Mouse (Mus musculus) ES-E14 (cell line): ENCODE results near the gene Itga2b. TPM values are rescaled to one million over a fixed set of nuclear protein-coding genes. Genes with fewer than 3 reads are reported as not detected.

Source experiments
- DNase-seq: peaks from one replicate; pipeline ENCODE4 v3.0.0-alpha.2; 2013; ENCODE audit warnings: low read depth, low spot score
- H3K27ac ChIP-seq: 2 replicates; pipeline ENCODE4 v1.5.1; 2012; ENCODE audit warnings: low read depth, mild to moderate bottlenecking, low read length, moderate library complexity, mixed read lengths; ENCODE audit not compliant: poor library complexity, insufficient read depth, severe bottlenecking
- H3K36me3 ChIP-seq: 2 replicates; pipeline ENCODE4 v1.6.1; 2012; ENCODE audit warnings: mild to moderate bottlenecking, low read length, moderate library complexity, mixed read lengths; ENCODE audit not compliant: control insufficient read depth, poor library complexity, insufficient read depth, severe bottlenecking
- H3K4me1 ChIP-seq, 2 experiments: fragments of 150-350 bp in 1 of 2; sonication (generic) in 1 of 2; 2 replicates each; pipeline ENCODE4 v1.6.1; 2012; ENCODE audit warnings: low read length in 2 of 2, mild to moderate bottlenecking in 1 of 2, mixed read lengths in 1 of 2; ENCODE audit not compliant: control insufficient read depth in 2 of 2, insufficient read depth in 2 of 2, poor library complexity in 1 of 2
- H3K4me3 ChIP-seq, 2 experiments: fragments of 150-350 bp in 1 of 2; sonication (generic) in 1 of 2; 2 replicates each; pipeline ENCODE4 v1.5.1; 2012; ENCODE audit warnings: low read length in 2 of 2, low read depth in 1 of 2, mild to moderate bottlenecking in 1 of 2, mixed read lengths in 1 of 2; ENCODE audit not compliant: insufficient read depth in 1 of 2, poor library complexity in 1 of 2, severe bottlenecking in 1 of 2
- H3K9ac ChIP-seq: 2 replicates; pipeline ENCODE4 v1.6.1; 2012; ENCODE audit warnings: low read depth, mild to moderate bottlenecking, low read length, mixed read lengths; ENCODE audit not compliant: poor library complexity, insufficient read depth, severe bottlenecking
- H3K9me3 ChIP-seq: fragments of 150-350 bp; sonication (generic); 2 replicates; pipeline ENCODE4 v1.6.1; 2012; ENCODE audit warnings: low read depth, mild to moderate bottlenecking, low read length; ENCODE audit not compliant: control insufficient read depth, insufficient read depth
- CHD2 ChIP-seq: IDR thresholded peaks from 2 replicates; pipeline ENCODE4 v1.6.1; 2014; ENCODE audit warnings: mild to moderate bottlenecking, low read depth, low read length, inconsistent platforms
- HCFC1 ChIP-seq: IDR thresholded peaks from 2 replicates; pipeline ENCODE4 v1.6.1; 2012; ENCODE audit warnings: low read length, inconsistent platforms, borderline replicate concordance; ENCODE audit not compliant: insufficient read depth
- MAFK ChIP-seq: IDR thresholded peaks from 2 replicates; pipeline ENCODE4 v1.6.1; 2014; ENCODE audit warnings: mild to moderate bottlenecking, low read depth, low read length, inconsistent platforms; ENCODE audit not compliant: insufficient read depth
- ZC3H11A ChIP-seq: IDR thresholded peaks from 2 replicates; pipeline ENCODE4 v1.6.1; 2012; ENCODE audit warnings: low read depth, mild to moderate bottlenecking, inconsistent platforms, low read length, borderline replicate concordance
- ZNF384 ChIP-seq: IDR thresholded peaks from 2 replicates; pipeline ENCODE4 v1.6.1; 2012; ENCODE audit warnings: low read depth, low read length, inconsistent platforms
- in situ Hi-C, 2 experiments: fragments of 600-800 bp; cut with MboI; formaldehyde crosslinking; loops; one replicate each; pipeline ENCODE4 v1.15.1; 2025; ENCODE audit warnings: low sequenced_read_pairs in 2 of 2, inconsistent platforms in 1 of 2; ENCODE audit not compliant: unreplicated experiment in 2 of 2
- total RNA-seq: library from RNA; depleted of rRNA; stranded (reverse); fragments of 300-350 nt; gene quantifications from 2 replicates; pipeline ENCODE4 v1.2.3, GENCODE M21; 2012

Itga2b gene
- total RNA-seq, 1 experiment = 6.6 TPM

DNA sequence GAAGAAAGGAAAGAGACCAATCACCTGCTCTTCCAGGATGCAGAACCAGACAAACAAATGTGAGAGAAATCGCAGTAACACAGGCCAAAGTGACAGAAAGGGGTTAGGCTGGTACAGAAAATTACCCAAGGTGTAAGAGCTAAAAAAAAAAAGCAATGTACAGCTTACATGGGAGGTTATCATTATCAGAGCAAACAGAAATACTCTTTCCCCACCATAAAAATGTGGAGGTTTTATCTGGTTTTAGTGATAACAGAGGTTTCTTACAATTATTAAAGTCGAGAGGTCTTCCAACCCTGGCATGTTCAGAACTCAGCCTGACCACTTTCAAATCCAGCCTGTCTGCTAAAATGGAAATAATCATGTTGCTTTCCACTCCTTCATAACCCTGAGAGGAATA is 18.0 kb upstream of the Itga2b start:
- Histone ChIP-seq H3K36me3 (peaks cover 15% of the 10 kb centered on the region), H3K4me3 (no peak overlapping the region), H3K9me3 (no peaks in the 10 kb centered on the region), H3K9ac (no peak overlapping the region), H3K27ac (no peak overlapping the region), H3K4me1 (peaks cover 0 to 2% of the 10 kb centered on the region in 2 experiments; a peak in 1 of 4 replicates)
- no peak for DNase-seq
- TF ChIP-seq CHD2 = no peak
- TF ChIP-seq MAFK = no peak
- TF ChIP-seq ZC3H11A = no peak
- no peak for TF ChIP-seq HCFC1
- no peak for TF ChIP-seq ZNF384
- in situ Hi-C loops = no loop called here

DNA sequence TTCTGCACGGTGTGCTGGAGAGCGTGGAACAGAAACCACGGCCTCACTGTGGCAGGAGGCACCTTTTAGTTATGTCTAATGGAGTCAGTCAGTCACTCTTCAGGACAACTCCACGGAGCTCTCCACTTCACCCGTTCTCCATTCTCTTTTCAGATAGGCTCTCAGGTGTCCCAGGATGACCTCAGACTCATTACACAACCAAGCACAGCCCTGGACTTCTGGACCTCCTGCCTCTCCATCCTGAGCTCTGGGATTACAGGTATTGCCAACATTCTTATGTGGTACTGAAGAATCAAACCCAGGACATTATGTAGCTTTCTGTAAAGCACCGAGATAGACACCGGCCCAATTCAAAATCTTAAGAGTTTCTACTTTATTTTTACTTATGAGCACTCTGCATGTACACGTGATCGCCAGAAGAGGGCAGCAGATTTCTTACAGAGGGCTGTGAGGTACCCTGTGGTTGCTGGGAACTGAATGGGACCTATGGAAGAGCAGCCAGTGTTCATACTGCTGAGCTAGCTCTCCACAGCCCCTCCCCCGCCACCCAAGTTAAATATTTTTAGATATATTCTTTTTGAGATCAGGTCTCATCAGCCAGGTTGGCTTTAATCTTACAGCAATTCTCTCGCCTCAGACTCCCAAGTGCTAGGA is 16.9 kb upstream of the Itga2b start:
- no peak overlapping the region for H3K4me3 ChIP-seq
- TF ChIP-seq CHD2 (no peak), MAFK (peak; percentile 66), HCFC1 (no peak), ZNF384 (no peak), ZC3H11A (0 out of 2 replicates have a peak, but pooled peaks have one; percentile 21)
- DNase-seq = peak; percentile 54
- H3K36me3 ChIP-seq = peaks cover 12% of the 10 kb centered on the region
- in situ Hi-C loops = no loop called here
- no peak overlapping the region for H3K9ac ChIP-seq
- no peak overlapping the region for H3K27ac ChIP-seq
- H3K4me1 ChIP-seq = no peaks in the 10 kb centered on the region
- H3K9me3 ChIP-seq = no peaks in the 10 kb centered on the region

DNA sequence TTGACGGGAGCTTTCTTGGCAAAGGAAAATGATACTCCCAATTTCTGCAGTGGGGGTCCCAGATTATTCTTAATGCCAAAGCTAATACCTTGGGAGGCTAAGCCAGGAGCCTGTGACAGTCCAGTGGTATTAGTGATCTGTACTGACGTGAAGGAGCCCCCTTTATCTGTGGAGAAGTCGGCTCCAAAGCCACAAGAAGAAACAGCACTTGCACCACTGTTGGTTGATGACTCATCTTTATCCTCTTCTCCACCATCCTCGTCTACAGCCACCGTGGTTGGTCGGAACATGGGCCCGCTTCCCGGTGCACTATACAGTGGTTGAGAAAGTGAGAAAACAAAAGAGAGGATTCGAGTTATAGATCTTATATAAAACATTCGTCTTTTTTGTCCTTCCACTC is 11.9 kb upstream of the Itga2b start:
- Histone ChIP-seq H3K4me1 (no peaks in the 10 kb centered on the region), H3K27ac (no peak overlapping the region), H3K9me3 (no peaks in the 10 kb centered on the region), H3K9ac (no peak overlapping the region), H3K36me3 (peaks cover 45% of the 10 kb centered on the region), H3K4me3 (no peak overlapping the region)
- no peak for DNase-seq
- in situ Hi-C loops = no loop called here
- TF ChIP-seq ZC3H11A = no peak
- TF ChIP-seq HCFC1 = no peak
- no peak for TF ChIP-seq CHD2
- TF ChIP-seq ZNF384 = no peak
- no peak for TF ChIP-seq MAFK

DNA sequence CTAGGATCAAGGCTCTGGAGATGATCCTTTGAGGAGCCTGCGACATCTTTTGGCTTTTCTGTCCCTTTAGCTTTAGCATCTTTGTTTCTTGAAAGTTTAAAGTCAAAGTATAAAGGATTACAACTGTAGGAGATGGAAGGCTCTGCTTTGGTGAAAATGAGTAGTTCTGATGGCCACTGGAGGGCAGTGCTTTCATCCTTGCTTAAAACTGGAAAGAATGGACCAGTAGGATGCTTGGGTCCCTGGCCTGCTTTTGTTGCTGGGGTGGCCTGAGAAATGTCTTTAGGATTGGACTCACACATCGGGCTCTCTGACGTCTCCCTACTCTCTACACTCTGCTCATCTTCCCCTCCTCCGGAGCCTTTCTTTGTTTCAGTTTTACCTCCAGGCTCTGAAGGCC is 11.0 kb upstream of the Itga2b start:
- in situ Hi-C loops = no loop called here
- H3K27ac ChIP-seq = no peak overlapping the region
- no peak for DNase-seq
- TF ChIP-seq ZC3H11A = no peak
- TF ChIP-seq CHD2 = no peak
- no peak for TF ChIP-seq ZNF384
- no peak for TF ChIP-seq HCFC1
- TF ChIP-seq MAFK = no peak
- H3K9ac ChIP-seq = no peak overlapping the region
- peaks cover 40% of the 10 kb centered on the region for H3K36me3 ChIP-seq
- no peak overlapping the region for H3K4me3 ChIP-seq
- H3K4me1 ChIP-seq = no peaks in the 10 kb centered on the region
- H3K9me3 ChIP-seq = no peaks in the 10 kb centered on the region

DNA sequence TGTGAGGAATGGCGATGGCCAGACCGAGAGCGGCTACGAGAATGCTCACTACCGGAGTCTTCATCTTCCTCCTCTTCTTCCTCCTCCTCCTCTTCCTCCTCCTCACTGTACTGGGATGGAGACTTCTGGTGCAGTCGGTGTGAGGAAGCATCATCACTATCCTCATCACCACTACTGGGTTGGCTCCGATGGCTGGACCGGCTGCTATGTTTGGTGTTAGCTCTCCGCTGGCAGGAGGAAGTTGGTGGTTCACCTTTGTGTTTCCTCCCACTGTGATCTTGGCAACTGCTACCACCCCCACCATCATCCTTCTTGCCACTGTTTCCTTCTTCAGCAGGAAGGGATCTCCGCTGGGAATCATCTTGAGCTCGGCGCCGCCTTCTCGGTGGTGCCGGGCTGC is 10.2 kb upstream of the Itga2b start:
- in situ Hi-C loops = no loop called here
- no peak overlapping the region for H3K4me3 ChIP-seq
- H3K4me1 ChIP-seq = no peaks in the 10 kb centered on the region
- no peak for TF ChIP-seq HCFC1
- TF ChIP-seq CHD2 = no peak
- no peak for TF ChIP-seq ZNF384
- TF ChIP-seq MAFK = no peak
- TF ChIP-seq ZC3H11A = no peak
- H3K9me3 ChIP-seq = no peaks in the 10 kb centered on the region
- H3K36me3 ChIP-seq = peaks cover 38% of the 10 kb centered on the region
- no peak for DNase-seq
- H3K9ac ChIP-seq = no peak overlapping the region
- H3K27ac ChIP-seq = no peak overlapping the region
